Mouse (Mus musculus) urinary bladder, adult 18-20 months (tissue): ENCODE data around the gene Cpe.

Experiments used
- DNase-seq, 2 experiments: peaks; one replicate each; pipeline ENCODE4 v3.0.0; 2022; ENCODE audit warnings: low spot score in 2 of 2, mixed read lengths in 2 of 2

Cpe gene

DNA sequence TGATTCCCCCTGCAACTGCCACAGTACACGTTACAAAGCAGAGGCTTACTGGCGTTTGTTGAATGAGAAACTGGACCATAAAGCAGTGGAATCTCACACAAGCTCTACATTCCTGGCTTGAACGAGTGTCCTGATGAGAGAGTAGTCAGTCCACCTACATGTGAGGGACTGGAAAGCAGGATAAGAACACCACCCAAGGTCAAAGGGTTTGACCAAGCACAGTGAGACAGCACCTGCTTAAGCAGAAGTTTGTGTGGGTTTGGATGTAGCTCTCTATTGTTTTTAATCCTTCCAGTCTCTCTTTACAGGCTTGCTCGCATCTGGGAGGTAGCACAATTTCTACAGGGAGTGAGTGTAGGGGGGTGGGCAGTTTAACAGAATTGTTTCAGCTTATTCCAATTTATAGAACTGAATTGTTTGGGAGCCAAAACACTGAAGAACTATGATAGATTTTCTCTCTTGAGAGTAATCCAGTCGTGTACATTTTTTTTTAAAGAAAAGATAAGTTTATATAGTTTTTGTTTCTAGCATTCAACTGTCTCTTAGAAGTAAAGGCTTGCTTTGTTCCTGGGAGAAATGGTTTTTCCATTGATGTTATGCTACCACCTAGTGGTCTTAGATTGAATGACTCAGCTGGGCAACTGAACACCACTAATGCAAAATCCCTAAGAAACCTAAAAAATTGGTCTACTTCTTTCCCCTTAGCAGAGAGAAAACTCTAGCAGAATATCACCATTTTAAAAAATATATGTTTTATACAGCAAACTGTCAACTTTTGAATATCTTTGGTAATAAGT is 144.6 kb downstream of the Cpe start:
- DNase-seq = no peak

DNA sequence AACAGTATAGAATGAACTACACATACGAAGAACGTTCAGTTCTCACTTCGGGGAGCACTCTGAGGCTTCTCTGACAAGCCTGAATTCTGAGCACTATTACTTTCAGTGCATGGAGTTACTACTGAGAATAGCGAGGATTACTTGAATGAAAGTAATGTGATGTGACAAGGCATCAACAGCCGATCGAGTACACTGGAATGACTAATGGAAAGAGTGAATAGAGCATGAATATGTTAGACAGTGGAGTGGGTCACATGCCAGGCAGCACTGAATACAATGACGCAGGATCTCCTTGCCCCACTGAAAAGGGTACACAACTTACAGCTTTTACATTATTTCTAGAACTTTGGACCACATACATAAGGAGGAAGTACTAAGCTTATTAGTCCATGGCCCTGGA is 149.4 kb downstream of the Cpe start:
- DNase-seq = no peak
